Mouse (Mus musculus) erythroblast, embryonic 14.5 days (primary cell): ENCODE data around the gene Hs1bp3.

Experiments
- GATA1 ChIP-seq: IDR thresholded peaks from 2 replicates; pipeline ENCODE4 v1.6.1; 2012; ENCODE audit warnings: low read length, inconsistent platforms, mixed read lengths
- TAL1 ChIP-seq: IDR thresholded peaks from 3 replicates; pipeline ENCODE4 v1.6.1; 2012; ENCODE audit warnings: low read length, inconsistent platforms, mixed read lengths

- TF ChIP-seq GATA1: no peak
- no peak for TF ChIP-seq TAL1
Observed at GRCm38 (mm10) chr12:8281225-8282017, 31.8 kb upstream of the Hs1bp3 start.
